Mouse (Mus musculus): Measurements from ENCODE around the gene Cast. TPM values are rescaled to one million over a fixed set of nuclear protein-coding genes. Genes with fewer than 3 reads are reported as not detected.

Gene Cast
- polyA plus RNA-seq, 1 experiment from 2014 or later = 66.5 TPM

DNA sequence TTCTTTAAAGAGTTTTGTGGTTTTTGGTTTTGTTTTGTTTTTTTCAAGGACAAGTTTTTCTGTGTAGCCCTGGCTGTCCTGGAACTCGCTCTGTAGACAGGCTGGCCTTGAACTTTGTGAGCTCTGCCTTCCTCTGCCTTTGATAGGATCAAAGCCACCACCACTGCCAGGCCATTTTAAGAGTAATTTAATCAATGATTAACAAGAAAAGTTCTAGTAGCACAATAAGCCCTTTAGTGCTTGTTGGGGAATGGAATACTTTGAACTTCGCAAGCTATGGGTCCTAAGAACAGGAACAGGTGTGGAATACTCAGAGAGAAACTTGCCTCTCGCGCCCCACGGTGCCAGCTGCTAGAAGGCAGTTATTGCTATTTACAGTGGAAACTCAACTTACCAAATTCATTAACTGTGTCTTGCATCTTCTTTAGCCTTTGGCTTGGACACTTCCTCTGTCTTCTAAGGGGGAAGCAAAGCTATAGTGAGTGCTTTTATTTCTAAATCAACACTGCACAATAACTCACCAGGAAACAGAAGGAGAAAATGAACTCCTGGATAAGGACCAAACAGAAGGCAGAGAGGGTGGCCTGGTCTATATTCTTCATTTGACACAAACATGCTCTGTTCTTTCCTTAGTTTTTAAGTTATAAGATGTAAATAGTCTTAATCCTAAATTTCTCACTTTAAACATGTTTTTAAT, 113.0 kb downstream of the Cast start:
- no peak overlapping the region for H3K4me3 ChIP-seq (ENCODE audit: low read depth, low read length)
- no peaks in the 10 kb centered on the region for H3K4me1 ChIP-seq (replicated peaks; ENCODE audit: control insufficient read depth, insufficient read depth)
- no peak overlapping the region for H3K4me2 ChIP-seq (replicated peaks; ENCODE audit: low read depth)
- no peak overlapping the region for H3K27ac ChIP-seq (replicated peaks)
- no peak for DNase-seq (ENCODE audit: low spot score)
- WGBS = 89% methylated on average over 5 of the region's 5 CpGs
- no peak for ATAC-seq (ENCODE audit: low FRiP score, low TSS enrichment)
- H3K9ac ChIP-seq (ENCODE audit: low read length) = no peak overlapping the region
- TF ChIP-seq CTCF (IDR thresholded peaks at IDR 0.05; ENCODE audit: low read depth) = no peak
- no peak for TF ChIP-seq EP300 (optimal IDR thresholded peaks at IDR 0.05)
- no peaks in the 10 kb centered on the region for H3K9me3 ChIP-seq (ENCODE audit: control insufficient read depth, low read length)
- H3K27me3 ChIP-seq (ENCODE audit: control insufficient read depth, insufficient read depth, low read length) = no peaks in the 10 kb centered on the region
- peaks cover 8% of the 10 kb centered on the region for H3K36me3 ChIP-seq (ENCODE audit: control insufficient read depth, insufficient read depth, low read length)

Other genes starting within 250 kb of the Cast start
- gene Erap1, start 169.2 kb downstream of the Cast start, polyA plus RNA-seq (2015; fragmentation: Nextera tagmentation; extraction: Ambion mirVana) = 25.7 and 26.2 TPM in 2 replicates

Measured in stomach, postnatal 0 days (tissue).